Mouse (Mus musculus) lung, postnatal 10 days (tissue): ENCODE measurements around the gene Tiam2.
A peak's percentile ranks its signal among the peaks of the same experiment; 100 is the strongest.

Source experiments
- DNase-seq: peaks from one replicate; pipeline ENCODE4 v3.0.0; 2021

Gene Tiam2

DNA sequence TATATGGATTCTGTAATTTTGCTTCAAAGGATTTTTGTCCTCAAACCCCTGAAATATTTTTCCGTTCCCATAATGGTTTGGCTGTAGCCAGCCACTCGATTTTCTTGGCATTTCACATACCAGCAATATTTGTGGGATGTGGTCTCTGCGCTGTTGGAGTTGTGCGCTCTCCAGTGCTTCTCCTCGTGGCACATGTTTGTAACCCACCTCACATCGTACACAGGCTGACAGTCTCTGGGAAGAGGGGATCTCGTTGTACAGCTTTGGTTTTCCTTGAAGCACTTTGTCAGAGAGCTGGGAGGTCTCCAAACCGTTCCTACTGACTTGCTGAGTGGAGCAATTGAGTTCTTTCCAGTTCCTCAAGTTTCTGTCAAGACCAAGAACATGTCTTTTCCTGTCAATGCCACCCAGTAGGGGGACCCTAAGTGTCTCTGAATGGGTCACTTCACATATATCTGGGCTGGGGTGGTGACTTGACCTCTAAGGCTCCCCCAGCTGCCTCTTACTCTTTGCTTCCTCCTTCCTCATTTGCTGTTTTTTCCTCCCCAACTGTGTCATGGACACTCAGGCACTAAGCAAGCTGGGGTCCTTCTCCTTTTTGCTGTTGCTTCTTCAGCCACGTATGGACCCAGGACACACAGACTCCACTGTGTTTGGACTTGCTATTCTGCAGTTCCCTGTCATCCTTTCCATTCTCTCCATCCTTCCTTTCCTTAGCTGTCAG, 79.1 kb downstream of the Tiam2 start:
- no peak for DNase-seq

- DNase-seq, result no peak
Measured at GRCm38 (mm10) chr17:3407051-3407450, 80.7 kb downstream of the Tiam2 start.

- no peak for DNase-seq
Measured at GRCm38 (mm10) chr17:3410307-3410706, 83.9 kb downstream of the Tiam2 start.

GRCm38 (mm10) chr17:3412771-3413170, 86.4 kb downstream of the Tiam2 start:
- no peak for DNase-seq

DNA sequence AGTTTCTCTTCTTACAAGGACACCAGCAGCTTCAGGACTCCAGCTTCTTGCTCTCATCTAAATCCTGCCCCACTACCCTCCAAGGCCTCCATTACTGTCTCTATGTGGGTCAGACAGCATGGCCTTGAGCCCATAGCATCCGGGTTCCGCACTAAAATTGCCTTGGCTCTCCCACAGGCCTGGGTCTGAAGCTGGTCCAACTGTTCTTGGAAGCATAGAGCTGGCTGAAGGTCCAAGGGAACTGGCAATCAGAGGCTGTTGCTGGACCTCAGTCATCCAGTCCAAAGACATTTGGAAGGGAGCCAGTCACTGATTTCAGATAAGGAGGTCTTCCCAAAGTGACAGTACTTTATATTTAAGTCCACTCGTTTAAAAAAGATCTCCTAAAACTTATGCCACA, 89.2 kb downstream of the Tiam2 start:
- peak; percentile 76 for DNase-seq

DNA sequence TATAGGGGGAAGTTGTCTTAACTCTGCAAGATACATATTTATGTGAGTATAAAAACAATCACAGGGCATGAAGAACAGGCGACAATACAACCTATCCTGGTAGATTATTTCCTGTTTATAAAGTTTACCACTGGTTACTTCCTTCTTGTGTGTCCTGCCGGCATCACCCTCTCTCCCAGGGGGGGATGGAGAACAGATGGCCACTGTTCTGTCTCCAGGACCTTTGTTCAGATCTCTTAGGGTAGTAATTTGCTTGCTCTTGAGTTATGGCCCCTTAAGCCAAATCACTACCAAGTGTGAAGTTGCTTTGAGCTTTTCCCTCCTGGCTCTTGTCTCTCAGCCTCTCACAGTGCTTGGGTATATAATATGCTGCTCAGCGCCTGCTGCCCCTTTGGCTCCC, 90.0 kb downstream of the Tiam2 start:
- DNase-seq, result no peak

DNA sequence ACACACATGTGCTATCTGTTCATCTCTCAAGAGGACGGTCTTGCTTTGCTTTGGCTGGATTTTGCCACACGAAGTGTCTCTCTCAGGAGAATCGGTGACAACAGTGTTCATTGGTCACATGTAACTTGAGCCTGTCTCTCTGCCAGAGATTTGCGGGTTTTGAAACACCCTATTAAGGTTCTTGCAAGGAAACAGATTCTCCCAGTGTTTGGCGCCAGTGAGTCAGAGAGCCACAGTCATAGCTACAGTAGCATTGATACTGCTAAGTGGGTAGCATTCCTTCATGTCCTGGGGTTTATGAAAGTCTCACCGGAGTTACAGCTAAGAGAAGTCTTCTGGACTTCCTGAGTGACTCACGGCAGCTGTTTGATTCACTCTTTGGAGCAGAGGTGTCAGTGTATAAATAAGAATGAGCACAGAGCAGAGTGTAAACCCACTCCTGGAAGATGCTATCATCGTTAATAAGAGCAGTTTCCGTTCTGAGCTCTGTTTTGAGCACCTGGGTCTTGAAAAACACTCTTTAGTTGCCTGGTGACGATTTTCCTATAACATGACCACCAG, 93.1 kb downstream of the Tiam2 start:
- DNase-seq, result peak; percentile 20

- DNase-seq, result no peak
Measured at GRCm38 (mm10) chr17:3420148-3420547, 93.8 kb downstream of the Tiam2 start.

- DNase-seq, result no peak
Measured at GRCm38 (mm10) chr17:3423416-3423815, 97.0 kb downstream of the Tiam2 start.

GRCm38 (mm10) chr17:3428659-3429058, 102.3 kb downstream of the Tiam2 start:
- no peak for DNase-seq

GRCm38 (mm10) chr17:3432590-3433498, 106.5 kb downstream of the Tiam2 start:
- no peak for DNase-seq

DNA sequence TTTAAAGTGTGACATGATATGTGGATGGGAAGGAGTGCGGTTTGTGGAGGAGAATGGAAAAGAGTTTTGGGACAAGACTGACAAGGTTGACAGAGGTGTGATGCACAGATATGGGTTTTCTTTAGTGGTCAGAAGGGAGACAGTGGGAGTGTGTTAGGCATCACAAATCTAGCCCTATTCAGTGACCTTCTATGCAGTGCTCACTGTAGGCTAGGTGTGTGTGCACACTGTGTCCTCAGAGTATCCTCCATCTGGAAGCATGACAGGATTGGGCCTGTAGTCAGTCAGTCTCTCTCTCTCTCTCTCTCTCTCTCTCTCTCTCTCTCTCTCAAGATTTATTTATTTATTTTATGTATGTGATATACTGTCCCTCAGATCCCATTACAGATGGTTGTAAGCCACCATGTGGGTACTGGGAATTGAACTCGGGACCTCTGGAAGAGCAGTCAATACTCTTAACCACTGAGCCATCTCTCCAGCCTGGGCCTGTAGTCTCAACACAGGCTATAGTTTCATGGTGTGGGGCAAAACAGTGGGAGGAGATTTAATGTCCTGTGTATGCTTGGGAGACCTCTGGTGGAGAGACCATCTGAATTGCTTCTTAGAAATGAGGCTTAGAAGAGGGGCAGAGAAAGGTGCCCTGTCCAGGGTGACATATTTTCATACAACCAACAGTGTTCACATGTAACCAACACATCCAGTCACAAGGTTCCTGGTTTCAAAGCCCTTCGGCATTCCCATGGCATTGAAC, 107.3 kb downstream of the Tiam2 start:
- DNase-seq, result no peak

DNA sequence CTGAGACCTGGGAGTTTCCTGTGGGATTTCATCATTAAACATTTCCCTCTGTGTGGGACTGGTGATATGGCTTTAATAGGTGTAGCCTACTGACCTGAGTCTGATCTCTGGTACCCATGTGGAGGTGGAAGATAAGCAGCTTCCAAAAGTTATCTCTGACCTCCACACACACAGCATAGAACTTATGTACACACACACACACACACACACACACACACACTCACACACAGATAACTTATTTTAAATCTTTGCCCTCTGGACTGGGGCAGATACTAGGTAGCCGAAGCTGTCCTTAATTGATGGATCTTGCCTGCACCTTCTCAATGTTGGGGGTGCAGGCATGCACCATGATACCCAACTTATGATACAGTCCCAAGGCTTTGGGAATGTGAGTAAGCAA, 108.9 kb downstream of the Tiam2 start:
- no peak for DNase-seq

DNA sequence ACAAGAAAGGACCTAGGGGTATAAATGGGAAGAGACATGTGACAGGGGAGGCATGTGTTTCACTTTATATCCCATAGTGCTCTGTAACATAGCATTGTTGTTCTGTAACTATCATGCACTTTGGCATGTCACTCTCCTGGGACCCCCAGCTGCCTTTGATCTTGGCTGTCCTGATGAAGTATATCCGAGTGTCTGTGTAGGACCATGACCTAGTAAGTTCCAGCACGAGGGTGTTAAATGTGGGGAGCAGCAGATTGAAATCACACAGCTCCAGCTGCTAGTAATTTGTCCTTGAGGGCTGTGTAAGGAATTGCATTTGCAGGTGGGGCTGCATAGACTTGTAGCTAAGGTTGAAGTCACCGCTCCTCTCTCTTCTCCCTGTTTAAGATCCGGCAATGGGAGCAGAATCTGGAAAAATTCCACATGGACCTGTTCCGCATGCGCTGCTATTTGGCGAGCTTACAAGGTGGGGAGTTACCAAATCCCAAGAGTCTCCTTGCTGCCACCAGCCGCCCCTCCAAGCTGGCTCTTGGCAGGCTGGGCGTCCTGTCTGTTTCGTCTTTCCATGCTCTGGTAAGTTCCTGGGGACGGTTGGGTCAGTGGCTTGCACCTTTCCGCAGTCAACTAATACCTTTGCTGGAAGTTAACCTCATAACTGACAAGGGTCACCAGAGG, 110.6 kb downstream of the Tiam2 start:
- DNase-seq, result no peak

- peak; percentile 48 for DNase-seq
Measured at GRCm38 (mm10) chr17:3442526-3443401, 116.4 kb downstream of the Tiam2 start.

- peak; percentile 70 for DNase-seq
Measured at GRCm38 (mm10) chr17:3446191-3446950, 120.0 kb downstream of the Tiam2 start.

GRCm38 (mm10) chr17:3448725-3449124, 122.4 kb downstream of the Tiam2 start:
- peak; percentile 66 for DNase-seq

DNA sequence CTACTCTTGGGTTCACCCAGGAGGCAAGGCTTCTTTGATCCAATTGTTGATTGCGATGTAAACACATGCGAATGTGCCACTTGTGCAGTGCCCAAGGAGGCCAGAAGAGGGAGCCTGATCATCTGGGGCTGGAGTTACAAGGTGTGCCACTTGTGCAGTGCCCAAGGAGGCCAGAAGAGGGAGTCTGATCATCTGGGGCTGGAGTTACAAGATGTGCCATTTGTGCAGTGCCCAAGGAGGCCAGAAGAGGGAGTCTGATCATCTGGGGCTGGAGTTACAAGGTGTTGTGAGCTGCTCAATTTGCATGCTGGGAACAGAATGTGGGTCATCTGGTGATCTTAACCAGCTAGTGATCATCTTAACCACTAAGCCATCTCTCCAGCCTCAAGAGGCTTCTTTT, 124.7 kb downstream of the Tiam2 start:
- DNase-seq, result peak; percentile 81

DNA sequence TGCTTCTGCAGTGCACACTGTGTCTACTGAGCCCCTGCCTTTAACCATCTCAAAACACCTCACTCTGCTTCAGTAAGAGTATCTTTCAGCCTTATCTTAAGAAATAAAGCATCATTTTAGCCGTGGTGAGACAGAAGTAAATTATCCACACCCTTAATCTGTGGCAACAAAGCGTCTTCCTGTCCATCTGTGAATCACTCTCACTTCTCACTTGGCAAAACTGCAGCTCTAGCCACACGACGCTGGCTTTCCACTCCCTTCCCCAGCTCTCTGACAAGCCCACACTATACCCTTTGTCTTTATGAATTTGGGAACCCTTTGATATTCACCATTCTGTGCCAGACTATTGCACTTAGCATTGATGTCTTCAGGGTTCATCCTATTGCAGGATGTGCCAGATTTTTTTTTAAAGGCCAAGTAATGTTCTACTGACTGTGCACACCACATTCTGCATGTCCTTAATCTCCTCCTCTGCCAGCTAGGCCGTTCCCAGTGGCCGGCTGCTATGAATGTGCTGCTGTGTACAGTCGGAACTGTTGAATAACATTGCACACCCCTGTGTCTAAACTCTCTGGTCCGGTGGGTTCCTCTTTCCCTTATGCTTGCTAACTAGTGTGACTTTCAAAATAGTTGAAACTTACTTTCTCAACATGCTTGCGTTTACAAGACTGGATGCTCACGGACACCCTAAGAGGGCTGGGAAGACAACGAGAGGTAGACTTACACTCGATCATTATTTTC, 126.4 kb downstream of the Tiam2 start:
- no peak for DNase-seq

DNA sequence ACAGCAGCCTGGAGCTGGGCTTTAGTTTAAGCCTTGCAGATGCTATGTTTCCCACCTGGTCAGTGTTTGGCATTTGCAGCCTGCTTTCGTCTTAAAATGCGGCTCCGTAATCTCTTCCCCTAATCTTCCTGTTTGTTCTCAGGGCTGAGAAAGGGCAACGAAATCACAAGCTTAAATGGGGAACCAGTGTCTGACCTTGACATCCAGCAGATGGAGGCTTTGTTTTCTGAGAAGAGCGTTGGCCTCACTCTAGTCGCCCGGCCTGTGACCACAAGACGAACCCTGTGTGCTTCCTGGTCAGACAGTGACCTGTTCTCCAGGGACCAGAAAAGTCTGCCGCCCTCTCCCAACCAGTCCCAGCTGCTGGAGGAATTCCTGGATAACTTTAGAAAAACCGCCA, 127.6 kb downstream of the Tiam2 start:
- no peak for DNase-seq
